Mouse (Mus musculus): ENCODE results near the gene Sapcd2. TPM values are rescaled to one million over a fixed set of nuclear protein-coding genes. Genes with fewer than 3 reads are reported as not detected.

The Sapcd2 gene
- polyA plus RNA-seq, 1 experiment from 2014 or later: 56.7 TPM

GRCm38 (mm10) chr2:25350701-25351100 lies 21.4 kb upstream of the Sapcd2 start:
- 94% methylated on average over 3 of the region's 3 CpGs for WGBS
- Histone ChIP-seq H3K27me3 (replicated peaks; ENCODE audit: control insufficient read depth, insufficient read depth, low read length) (no peaks in the 10 kb centered on the region), H3K36me3 (ENCODE audit: control insufficient read depth, insufficient read depth, low read length) (peaks cover 31% of the 10 kb centered on the region), H3K4me3 (ENCODE audit: low read length) (no peak overlapping the region), H3K4me2 (ENCODE audit: low read depth, low read length) (no peak overlapping the region), H3K9me3 (ENCODE audit: control insufficient read depth, low read length) (no peaks in the 10 kb centered on the region), H3K9ac (ENCODE audit: low read depth, low read length) (no peak overlapping the region), H3K27ac (ENCODE audit: low read length) (no peak overlapping the region), H3K4me1 (ENCODE audit: control insufficient read depth, insufficient read depth, low read length) (peaks cover 6% of the 10 kb centered on the region)
- ATAC-seq: no peak

DNA sequence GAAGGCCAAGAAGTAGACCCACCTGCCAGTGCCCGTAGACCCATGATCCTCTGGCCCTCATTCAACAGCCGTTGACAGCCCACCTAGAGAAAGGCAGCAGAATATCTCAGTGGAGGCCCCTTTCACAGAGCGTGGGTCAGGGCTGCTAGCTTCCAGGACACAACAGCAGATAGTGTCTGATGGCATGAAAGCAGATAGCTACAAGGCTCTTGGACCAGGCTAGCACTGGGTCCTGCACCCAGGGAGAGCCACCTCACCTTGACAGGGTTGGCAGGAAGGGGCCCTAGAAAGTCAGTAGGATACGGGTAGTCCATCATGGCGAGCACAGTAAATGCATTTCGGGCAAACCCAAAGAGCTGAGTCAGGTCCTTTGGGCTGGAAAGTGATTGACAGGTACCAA lies 17.9 kb upstream of the Sapcd2 start:
- Histone ChIP-seq H3K27me3 (replicated peaks; ENCODE audit: control insufficient read depth, insufficient read depth, low read length) (no peaks in the 10 kb centered on the region), H3K9me3 (ENCODE audit: control insufficient read depth, low read length) (no peaks in the 10 kb centered on the region), H3K4me1 (ENCODE audit: control insufficient read depth, insufficient read depth, low read length) (peaks cover 17% of the 10 kb centered on the region), H3K36me3 (ENCODE audit: control insufficient read depth, insufficient read depth, low read length) (peaks cover 18% of the 10 kb centered on the region), H3K9ac (ENCODE audit: low read depth, low read length) (peak overlapping the region; percentile 16; the same call in 1 of the 2 replicates), H3K4me3 (ENCODE audit: low read length) (no peak overlapping the region), H3K27ac (ENCODE audit: low read length) (no peak overlapping the region), H3K4me2 (ENCODE audit: low read depth, low read length) (no peak overlapping the region)
- 85% methylated on average over 6 of the region's 6 CpGs for WGBS
- ATAC-seq: no peak

DNA sequence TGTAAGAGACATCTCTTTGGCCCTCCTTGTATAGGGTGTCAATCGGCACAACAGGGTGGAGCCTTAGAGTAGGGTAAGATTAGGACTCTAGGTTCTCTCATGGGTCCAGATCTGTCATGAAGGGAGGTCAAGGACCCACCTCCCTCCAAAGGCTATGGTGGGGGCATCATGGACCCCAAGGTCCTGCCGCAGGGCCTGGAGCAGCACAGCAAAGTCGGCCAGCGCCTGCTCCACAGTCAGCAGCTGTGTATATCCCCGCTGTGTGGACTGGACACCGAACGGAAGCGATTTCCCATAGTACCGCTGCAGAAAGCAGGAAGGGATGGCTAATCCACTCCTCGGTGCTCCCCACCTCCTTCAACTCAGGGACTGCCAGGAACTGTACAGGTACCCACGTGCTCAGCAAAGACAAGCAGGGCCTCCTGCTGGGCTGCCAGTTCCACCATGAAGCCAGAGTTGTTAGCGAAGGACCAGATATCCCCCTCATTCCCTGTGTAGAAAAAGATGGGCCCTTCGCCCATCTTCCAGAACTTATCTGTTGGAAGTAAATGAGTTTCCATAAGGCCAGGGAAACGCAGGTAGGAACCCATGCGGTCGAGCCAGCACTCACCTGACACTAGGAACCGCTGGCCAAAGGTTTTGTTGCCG lies 16.6 kb upstream of the Sapcd2 start:
- Histone ChIP-seq H3K4me1 (ENCODE audit: control insufficient read depth, insufficient read depth, low read length) (peaks cover 17% of the 10 kb centered on the region), H3K27me3 (replicated peaks; ENCODE audit: control insufficient read depth, insufficient read depth, low read length) (no peaks in the 10 kb centered on the region), H3K27ac (ENCODE audit: low read length) (no peak overlapping the region), H3K36me3 (ENCODE audit: control insufficient read depth, insufficient read depth, low read length) (peaks cover 8% of the 10 kb centered on the region; the same call in 1 of the 2 replicates), H3K9ac (ENCODE audit: low read depth, low read length) (peak overlapping the region; percentile 73), H3K9me3 (ENCODE audit: control insufficient read depth, low read length) (no peaks in the 10 kb centered on the region), H3K4me3 (ENCODE audit: low read length) (peak overlapping the region; percentile 64), H3K4me2 (ENCODE audit: low read depth, low read length) (peak overlapping the region; percentile 91)
- WGBS: 34% methylated on average over 18 of the region's 18 CpGs
- peak; percentile 18; the same call in 1 of the 2 replicates for ATAC-seq

DNA sequence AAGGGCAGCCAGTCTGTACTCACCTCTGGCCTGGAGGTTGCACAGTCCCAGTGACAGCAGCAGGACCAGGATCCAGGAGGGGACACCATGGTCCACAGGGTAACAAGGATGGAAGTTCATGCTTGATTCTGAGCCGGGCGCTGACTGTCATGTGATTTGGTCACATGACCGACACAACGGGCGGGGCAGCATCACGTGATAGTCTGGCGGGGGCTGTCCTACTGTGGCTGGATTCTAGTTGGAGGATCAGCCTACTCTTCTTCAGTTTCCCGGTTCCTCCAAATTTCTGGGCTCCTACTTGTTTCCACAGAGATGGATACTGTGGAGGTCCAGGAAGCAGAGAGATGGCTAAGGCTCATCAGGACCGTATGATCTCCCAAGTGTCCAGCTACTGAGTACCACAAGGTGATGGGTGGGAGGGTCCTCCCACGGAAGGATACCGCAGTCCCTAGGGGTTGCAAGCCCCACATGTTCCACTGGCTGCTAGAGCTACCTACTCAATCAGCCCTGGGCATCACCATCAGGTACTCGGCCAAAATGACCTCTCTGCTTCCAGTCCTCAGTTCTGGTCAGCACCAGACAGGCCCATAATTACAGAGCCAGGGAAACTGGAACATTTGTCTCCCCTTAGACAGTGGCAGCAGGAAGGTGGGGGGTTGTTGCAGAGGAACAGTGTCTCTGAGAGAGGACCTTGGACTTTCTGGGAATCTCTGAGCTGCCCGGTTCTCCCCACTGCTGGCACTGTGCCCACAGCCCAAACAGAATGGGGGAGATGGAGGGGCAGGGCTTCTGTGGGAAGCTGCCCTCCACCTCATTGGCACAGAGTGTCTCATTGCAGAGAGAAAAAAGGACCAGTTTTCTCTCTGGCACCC lies 15.7 kb upstream of the Sapcd2 start, which contains the start of gene Dpp7:
Dpp7 (minus strand) TSS at position 152 of the 872 bp plus-strand sequence.
- peak within 1 kb of the TSS; percentile 91 for H3K4me2 ChIP-seq (ENCODE audit: low read depth, low read length)
- peak within 1 kb of the TSS; percentile 73 for H3K9ac ChIP-seq (ENCODE audit: low read depth, low read length)
- H3K27ac ChIP-seq (ENCODE audit: low read length): peak within 1 kb of the TSS; percentile 23; the same call in 1 of the 2 replicates
- H3K4me3 ChIP-seq (ENCODE audit: low read length): peak within 1 kb of the TSS; percentile 64
- H3K4me1 ChIP-seq (ENCODE audit: control insufficient read depth, insufficient read depth, low read length): peaks cover 17% of the 10 kb centered on the region
- H3K36me3 ChIP-seq (ENCODE audit: control insufficient read depth, insufficient read depth, low read length): 0 out of 2 replicates have a peak, but pooled peaks cover 4% of the 10 kb centered on the region
- no peaks in the 10 kb centered on the region for H3K27me3 ChIP-seq (replicated peaks; ENCODE audit: control insufficient read depth, insufficient read depth, low read length)
- ATAC-seq: peak; percentile 77
- H3K9me3 ChIP-seq (ENCODE audit: control insufficient read depth, low read length): no peaks in the 10 kb centered on the region
- WGBS: 3% methylated on average over 13 of the region's 13 CpGs

DNA sequence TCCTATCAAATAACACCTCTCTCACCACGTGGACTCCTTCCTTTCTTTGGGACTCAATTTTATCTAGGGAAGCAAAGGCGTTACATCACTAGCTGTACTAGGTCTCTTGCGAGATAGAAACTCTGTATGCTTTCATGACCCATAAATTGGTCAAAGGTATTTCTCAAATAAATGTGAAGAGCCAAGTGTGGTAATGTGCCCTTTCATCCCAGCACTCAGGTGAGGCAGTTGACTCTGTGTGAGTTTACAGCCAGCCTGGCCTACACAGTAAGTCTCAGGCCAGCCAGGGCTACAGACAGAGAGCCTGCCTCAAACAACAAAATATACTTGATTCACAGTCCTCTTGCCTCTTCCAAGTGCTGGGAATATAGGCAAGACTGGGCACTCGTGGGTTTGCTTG lies 12.3 kb upstream of the Sapcd2 start:
- no peak overlapping the region for H3K27ac ChIP-seq (ENCODE audit: low read length)
- WGBS: 75% methylated on average over 4 of the region's 4 CpGs

GRCm38 (mm10) chr2:25363478-25364178 lies 8.5 kb upstream of the Sapcd2 start:
- H3K4me3 ChIP-seq (ENCODE audit: low read length): peak overlapping the region; percentile 78
- peak overlapping the region; percentile 53 for H3K27ac ChIP-seq (ENCODE audit: low read length)
- no peaks in the 10 kb centered on the region for H3K27me3 ChIP-seq (replicated peaks; ENCODE audit: control insufficient read depth, insufficient read depth, low read length)
- peak; percentile 70 for ATAC-seq
- 42% methylated on average over 13 of the region's 13 CpGs for WGBS
- H3K36me3 ChIP-seq (ENCODE audit: control insufficient read depth, insufficient read depth, low read length): 0 out of 2 replicates have a peak, but pooled peaks cover 6% of the 10 kb centered on the region
- peak overlapping the region; percentile 96 for H3K4me2 ChIP-seq (ENCODE audit: low read depth, low read length)
- H3K9me3 ChIP-seq (ENCODE audit: control insufficient read depth, low read length): no peaks in the 10 kb centered on the region
- peaks cover 8% of the 10 kb centered on the region; the same call in 1 of the 2 replicates for H3K4me1 ChIP-seq (ENCODE audit: control insufficient read depth, insufficient read depth, low read length)
- H3K9ac ChIP-seq (ENCODE audit: low read depth, low read length): peak overlapping the region; percentile 90

More for the DNA sequence above, 12.3 kb upstream of the Sapcd2 start:
- no peaks in the 10 kb centered on the region for H3K9me3 ChIP-seq (ENCODE audit: control insufficient read depth, low read length)
- no peak for ATAC-seq
- no peak overlapping the region for H3K4me2 ChIP-seq (ENCODE audit: low read depth, low read length)
- peaks cover 24% of the 10 kb centered on the region for H3K4me1 ChIP-seq (ENCODE audit: control insufficient read depth, insufficient read depth, low read length)
- no peak overlapping the region for H3K9ac ChIP-seq (ENCODE audit: low read depth, low read length)
- H3K4me3 ChIP-seq (ENCODE audit: low read length): no peak overlapping the region
- 0 out of 2 replicates have a peak, but pooled peaks cover 6% of the 10 kb centered on the region for H3K36me3 ChIP-seq (ENCODE audit: control insufficient read depth, insufficient read depth, low read length)
- H3K27me3 ChIP-seq (replicated peaks; ENCODE audit: control insufficient read depth, insufficient read depth, low read length): no peaks in the 10 kb centered on the region

GRCm38 (mm10) chr2:25364313-25364712 lies 7.8 kb upstream of the Sapcd2 start:
- H3K4me3 ChIP-seq (ENCODE audit: low read length): peak overlapping the region; percentile 78
- WGBS: 91% methylated on average over 4 of the region's 4 CpGs
- peak overlapping the region; percentile 96 for H3K4me2 ChIP-seq (ENCODE audit: low read depth, low read length)
- H3K9me3 ChIP-seq (ENCODE audit: control insufficient read depth, low read length): no peaks in the 10 kb centered on the region
- H3K9ac ChIP-seq (ENCODE audit: low read depth, low read length): peak overlapping the region; percentile 90
- peak overlapping the region; percentile 53; the same call in 1 of the 2 replicates for H3K27ac ChIP-seq (ENCODE audit: low read length)
- ATAC-seq: no peak
- H3K36me3 ChIP-seq (ENCODE audit: control insufficient read depth, insufficient read depth, low read length): 0 out of 2 replicates have a peak, but pooled peaks cover 6% of the 10 kb centered on the region
- peaks cover 8% of the 10 kb centered on the region; the same call in 1 of the 2 replicates for H3K4me1 ChIP-seq (ENCODE audit: control insufficient read depth, insufficient read depth, low read length)
- H3K27me3 ChIP-seq (replicated peaks; ENCODE audit: control insufficient read depth, insufficient read depth, low read length): no peaks in the 10 kb centered on the region

- peak overlapping the region; percentile 78 for H3K4me3 ChIP-seq (ENCODE audit: low read length)
- H3K4me1 ChIP-seq (ENCODE audit: control insufficient read depth, insufficient read depth, low read length): peaks cover 8% of the 10 kb centered on the region; the same call in 1 of the 2 replicates
- peak overlapping the region; percentile 96 for H3K4me2 ChIP-seq (ENCODE audit: low read depth, low read length)
- ATAC-seq: no peak
- no peaks in the 10 kb centered on the region for H3K9me3 ChIP-seq (ENCODE audit: control insufficient read depth, low read length)
- peak overlapping the region; percentile 90 for H3K27ac ChIP-seq (ENCODE audit: low read length)
- H3K27me3 ChIP-seq (replicated peaks; ENCODE audit: control insufficient read depth, insufficient read depth, low read length): no peaks in the 10 kb centered on the region
- WGBS: 30% methylated on average over 9 of the region's 9 CpGs
- H3K9ac ChIP-seq (ENCODE audit: low read depth, low read length): peak overlapping the region; percentile 90
- H3K36me3 ChIP-seq (ENCODE audit: control insufficient read depth, insufficient read depth, low read length): 0 out of 2 replicates have a peak, but pooled peaks cover 6% of the 10 kb centered on the region
These were observed 7.4 kb upstream of the Sapcd2 start for GRCm38 (mm10) chr2:25364761-25365090.

Data from intestine, embryonic 16.5 days (tissue).